Mouse (Mus musculus) forebrain, embryonic 15.5 days (tissue): ENCODE measurements at regions not wholly inside any gene's neighbourhood (a gene's known extent, or its start where the extent isn't known, plus 50 kb on each side); places are given as distances from the start of the nearest gene placed in this dataset.
"Not testable (repeated sequence)": the region's sequence is repeated elsewhere in the genome, so short reads cannot be mapped to it uniquely, and the experiment has no call there.

ENCODE experiments used
- ATAC-seq: fragments of 200-750 bp; cut with Nextera tagmentation; replicated peaks from 2 replicates; pipeline ENCODE4 v1.8.0; 2017; ENCODE audit warnings: mild to moderate bottlenecking, moderate TSS enrichment, moderate library complexity
- H3K27ac ChIP-seq: fragments of 300-500 bp; sonication (generic); replicated peaks from 2 replicates; pipeline ENCODE4 v1.5.1; 2015; ENCODE audit warnings: mild to moderate bottlenecking, inconsistent platforms
- H3K27me3 ChIP-seq: fragments of 300-500 bp; sonication (generic); 2 replicates; pipeline ENCODE4 v1.6.1; 2015; ENCODE audit warnings: inconsistent platforms
- H3K36me3 ChIP-seq: fragments of 300-500 bp; sonication (generic); 2 replicates; pipeline ENCODE4 v1.6.1; 2015; ENCODE audit warnings: mild to moderate bottlenecking, inconsistent platforms
- H3K4me1 ChIP-seq: fragments of 300-500 bp; sonication (generic); 2 replicates; pipeline ENCODE4 v1.6.1; 2015; ENCODE audit warnings: inconsistent platforms
- H3K4me2 ChIP-seq: fragments of 300-500 bp; sonication (generic); replicated peaks from 2 replicates; pipeline ENCODE4 v1.6.1; 2015; ENCODE audit warnings: mild to moderate bottlenecking, inconsistent platforms
- H3K4me3 ChIP-seq: fragments of 300-500 bp; sonication (generic); 2 replicates; pipeline ENCODE4 v1.5.1; 2015; ENCODE audit warnings: mild to moderate bottlenecking, inconsistent platforms
- H3K9ac ChIP-seq: fragments of 300-500 bp; sonication (generic); replicated peaks from 2 replicates; pipeline ENCODE4 v1.6.1; 2015; ENCODE audit warnings: mild to moderate bottlenecking, inconsistent platforms
- H3K9me3 ChIP-seq: fragments of 300-500 bp; sonication (generic); 2 replicates; pipeline ENCODE4 v1.6.1; 2016; ENCODE audit warnings: inconsistent platforms
- WGBS: fragments of 180-500 bp; shearing (Covaris S2); methylation state at CpG from one replicate; pipeline ENCODE4 v1.1.7; 2015; ENCODE audit warnings: mixed read lengths; 5-methylcytosine and 5-hydroxymethylcytosine counted together

- no peak overlapping the region for H3K4me2 ChIP-seq
- H3K9me3 ChIP-seq = no peaks in the 10 kb centered on the region
- H3K4me3 ChIP-seq = no peak overlapping the region
- H3K9ac ChIP-seq = no peak overlapping the region
- no peaks in the 10 kb centered on the region for H3K4me1 ChIP-seq
- WGBS = 46% methylated on average over 3 of the region's 3 CpGs
- no peaks in the 10 kb centered on the region for H3K27me3 ChIP-seq
- no peak overlapping the region for H3K27ac ChIP-seq
- ATAC-seq = no peak
- no peaks in the 10 kb centered on the region for H3K36me3 ChIP-seq
Observed at GRCm38 (mm10) chr7:111838162-111838561, 58.4 kb upstream of the Galnt18 start.

GRCm38 (mm10) chr7:111834356-111834755, 54.6 kb upstream of the Galnt18 start:
- not testable (repeated sequence) for H3K4me1 ChIP-seq, H3K36me3 ChIP-seq, ATAC-seq, H3K4me3 ChIP-seq, H3K27me3 ChIP-seq, H3K4me2 ChIP-seq, H3K27ac ChIP-seq, H3K9me3 ChIP-seq, H3K9ac ChIP-seq

- Histone ChIP-seq H3K27me3 (no peaks in the 10 kb centered on the region), H3K9me3 (no peaks in the 10 kb centered on the region), H3K4me2 (no peak overlapping the region), H3K4me1 (no peaks in the 10 kb centered on the region), H3K9ac (no peak overlapping the region), H3K36me3 (no peaks in the 10 kb centered on the region), H3K27ac (no peak overlapping the region), H3K4me3 (no peak overlapping the region)
- ATAC-seq = no peak
- WGBS = 68% methylated on average over 1 of the region's 1 CpGs
Observed at GRCm38 (mm10) chr7:111829931-111830330, 50.2 kb upstream of the Galnt18 start.
